Mouse (Mus musculus) cerebellum, adult 11 months (tissue): ENCODE measurements around the gene Tmem53.

Source experiments
- DNase-seq: peaks from one replicate; pipeline ENCODE4 v3.0.0; 2022

Tmem53 gene

GRCm38 (mm10) chr4:117283271-117284191 is 31.8 kb downstream of the Tmem53 start:
- DNase-seq, result no peak

- DNase-seq, result no peak
These were observed 32.6 kb downstream of the Tmem53 start for GRCm38 (mm10) chr4:117284363-117284762.

GRCm38 (mm10) chr4:117288277-117288926 is 36.7 kb downstream of the Tmem53 start:
- DNase-seq, result no peak

DNA sequence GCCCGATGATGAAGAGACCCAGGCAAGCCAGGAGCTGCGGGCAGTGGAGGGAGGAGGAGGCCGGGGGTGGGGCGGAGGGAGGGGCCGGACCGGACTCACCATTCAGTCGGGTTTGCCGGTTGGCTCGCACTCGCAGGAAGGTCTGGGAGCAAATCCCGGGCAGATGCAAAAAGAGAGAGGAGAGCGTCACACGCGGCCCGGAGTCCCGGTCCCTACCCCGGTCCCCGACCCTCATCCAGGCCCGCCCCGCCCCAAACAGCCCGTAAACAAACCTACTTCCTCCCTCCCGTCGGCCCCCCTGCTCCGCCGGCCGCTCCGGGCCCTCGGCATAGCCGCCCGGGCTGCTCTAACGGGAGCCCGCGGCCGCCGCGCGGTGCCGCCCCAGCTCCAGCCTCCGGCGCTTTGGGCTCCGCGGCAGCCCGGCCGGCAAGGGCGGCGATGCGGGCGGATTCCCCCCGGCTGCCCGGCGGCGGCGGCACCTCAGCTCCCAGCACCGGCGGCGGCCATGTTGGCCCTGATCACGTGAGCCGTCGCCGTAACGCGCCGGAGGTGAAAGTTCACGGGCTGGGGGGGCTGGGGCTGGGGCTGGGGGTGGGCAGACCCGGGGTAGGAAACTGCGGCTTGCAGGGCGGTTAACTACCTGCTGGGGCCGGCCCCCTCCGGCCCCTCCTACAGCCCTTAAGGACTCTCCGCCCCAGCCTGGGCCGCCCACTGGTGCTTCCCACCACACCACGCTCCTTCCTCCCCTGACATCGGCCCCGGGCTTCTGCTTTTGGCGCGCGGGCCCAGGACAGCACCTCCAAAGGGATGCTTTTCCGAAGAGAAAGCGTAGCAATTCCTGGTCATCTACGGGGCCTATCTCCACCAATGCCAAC is 37.4 kb downstream of the Tmem53 start:
- peak; percentile 65 for DNase-seq

GRCm38 (mm10) chr4:117291696-117292095 is 39.9 kb downstream of the Tmem53 start:
- DNase-seq, result no peak

GRCm38 (mm10) chr4:117296849-117297593 is 45.3 kb downstream of the Tmem53 start:
- DNase-seq, result no peak

DNA sequence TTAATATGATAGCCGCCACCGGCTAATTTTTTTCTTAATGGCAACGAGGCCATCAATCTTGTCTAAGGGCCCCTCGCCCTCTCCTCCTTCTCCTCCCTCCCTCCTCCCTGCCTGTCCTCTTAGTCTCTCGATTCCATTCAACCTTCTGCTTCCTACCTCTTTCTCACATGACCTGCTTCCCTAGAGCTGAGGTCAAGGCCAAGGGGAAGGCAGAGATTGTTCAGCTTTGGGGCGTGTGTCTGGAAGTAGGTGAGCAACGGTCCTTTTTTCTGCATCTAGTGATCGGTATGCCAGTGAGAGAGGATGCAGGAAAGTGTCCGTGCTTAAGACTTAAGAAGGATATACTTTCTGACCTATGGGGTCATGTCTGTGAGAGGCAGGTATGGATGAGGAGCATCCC is 46.1 kb downstream of the Tmem53 start:
- no peak for DNase-seq

- no peak for DNase-seq
These were observed 48.2 kb downstream of the Tmem53 start for GRCm38 (mm10) chr4:117299921-117300320.

- DNase-seq, result no peak
These were observed 50.5 kb downstream of the Tmem53 start for GRCm38 (mm10) chr4:117302027-117302806.

- no peak for DNase-seq
These were observed 52.0 kb downstream of the Tmem53 start for GRCm38 (mm10) chr4:117303581-117304238.

DNA sequence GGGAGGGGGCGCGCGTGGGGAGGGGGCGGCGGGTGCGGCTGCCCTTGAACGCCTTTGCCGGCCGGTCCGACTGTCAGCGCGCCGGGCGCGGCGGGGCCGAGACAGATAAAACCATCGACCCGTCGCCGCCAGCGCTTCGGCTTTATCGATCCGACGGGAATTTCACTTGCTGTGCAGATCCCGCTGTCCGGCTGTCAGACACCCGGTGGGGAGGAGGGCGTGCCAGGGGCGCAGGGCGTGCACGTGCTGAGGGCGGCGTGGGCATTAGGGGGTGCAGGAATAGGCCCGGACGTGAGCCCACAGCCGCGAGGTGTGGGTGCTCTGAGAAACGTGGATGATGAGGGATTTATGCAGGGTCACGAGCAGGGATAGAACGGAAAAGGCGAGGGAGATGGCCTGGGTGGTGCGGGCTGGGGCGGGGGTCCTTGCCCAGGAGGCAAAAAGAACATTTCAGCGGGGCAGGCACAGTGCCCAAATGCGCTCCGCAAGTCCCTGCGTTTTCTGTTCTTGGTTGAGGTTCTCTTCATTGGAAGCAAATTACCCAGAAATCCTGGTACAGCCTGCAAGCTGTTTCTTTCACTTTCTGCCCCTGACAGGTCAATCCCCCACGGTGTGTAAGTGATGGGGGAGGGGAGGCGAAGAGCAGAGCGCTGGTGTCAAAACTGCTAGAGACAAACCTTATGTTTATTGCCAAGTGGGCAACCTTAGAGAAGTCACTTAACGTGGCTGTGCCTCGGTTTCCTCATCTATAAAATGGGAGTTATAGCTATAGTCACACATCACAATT is 52.7 kb downstream of the Tmem53 start:
- DNase-seq, result no peak

DNA sequence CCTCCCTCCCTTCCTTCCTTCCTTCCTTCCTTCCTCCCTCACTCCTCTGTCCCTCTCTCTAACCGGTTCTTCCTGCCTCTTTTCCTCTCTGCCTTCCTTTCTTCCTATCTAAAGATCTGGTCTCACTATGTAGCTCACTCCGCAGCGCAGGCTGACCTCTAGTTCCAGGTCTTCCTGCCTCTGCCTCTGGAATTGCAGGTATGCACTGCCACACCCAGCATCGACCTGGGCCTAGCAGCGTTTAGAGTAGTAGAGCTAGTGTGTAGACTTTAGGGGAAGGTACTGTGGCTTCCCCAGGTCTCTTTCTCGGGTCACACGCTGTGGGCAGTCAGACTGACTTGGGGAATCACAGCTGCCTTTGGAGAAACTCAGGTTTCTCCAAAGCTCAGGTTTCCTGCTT is 53.7 kb downstream of the Tmem53 start:
- DNase-seq, result no peak

DNA sequence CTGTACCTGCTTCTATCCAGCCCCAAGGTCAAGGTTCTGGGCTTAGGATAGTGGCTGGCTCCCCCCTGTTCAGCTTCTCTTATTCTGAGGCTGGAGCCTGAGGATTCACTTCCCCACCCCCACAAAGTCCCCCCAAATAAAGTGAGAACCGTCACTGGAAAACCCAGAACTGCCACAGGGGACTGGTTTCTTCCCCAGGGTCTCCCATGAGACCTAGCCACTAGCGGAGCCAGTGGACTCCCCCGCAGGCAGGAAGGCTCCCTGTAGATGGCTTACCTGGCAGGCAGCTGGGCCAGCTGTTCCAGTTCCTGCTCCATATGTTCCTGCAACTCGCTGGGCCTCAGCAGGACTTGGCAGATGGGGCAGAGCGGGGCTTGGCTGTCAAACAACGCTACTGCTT is 55.5 kb downstream of the Tmem53 start:
- no peak for DNase-seq

- DNase-seq, result no peak
These were observed 57.7 kb downstream of the Tmem53 start for GRCm38 (mm10) chr4:117309427-117309826.

DNA sequence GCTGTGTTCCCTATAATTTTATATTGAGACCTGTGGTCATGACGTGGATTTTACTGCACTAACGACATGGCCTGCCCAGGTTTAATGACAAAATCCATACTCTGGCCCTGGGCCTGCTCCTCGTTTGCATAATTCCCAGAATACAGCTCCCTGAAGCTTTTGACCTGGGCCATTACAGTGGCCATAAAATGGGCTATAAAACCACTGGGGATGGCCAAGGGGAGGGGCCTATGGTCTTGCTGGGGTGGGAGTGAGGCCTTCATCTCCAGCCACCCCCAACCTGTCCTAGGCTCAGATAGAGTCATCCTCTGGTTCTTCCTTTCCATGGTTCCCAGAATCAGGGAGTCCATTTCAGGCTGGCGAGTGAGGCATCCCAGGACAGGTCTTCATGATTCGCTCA is 60.1 kb downstream of the Tmem53 start:
- DNase-seq, result no peak

DNA sequence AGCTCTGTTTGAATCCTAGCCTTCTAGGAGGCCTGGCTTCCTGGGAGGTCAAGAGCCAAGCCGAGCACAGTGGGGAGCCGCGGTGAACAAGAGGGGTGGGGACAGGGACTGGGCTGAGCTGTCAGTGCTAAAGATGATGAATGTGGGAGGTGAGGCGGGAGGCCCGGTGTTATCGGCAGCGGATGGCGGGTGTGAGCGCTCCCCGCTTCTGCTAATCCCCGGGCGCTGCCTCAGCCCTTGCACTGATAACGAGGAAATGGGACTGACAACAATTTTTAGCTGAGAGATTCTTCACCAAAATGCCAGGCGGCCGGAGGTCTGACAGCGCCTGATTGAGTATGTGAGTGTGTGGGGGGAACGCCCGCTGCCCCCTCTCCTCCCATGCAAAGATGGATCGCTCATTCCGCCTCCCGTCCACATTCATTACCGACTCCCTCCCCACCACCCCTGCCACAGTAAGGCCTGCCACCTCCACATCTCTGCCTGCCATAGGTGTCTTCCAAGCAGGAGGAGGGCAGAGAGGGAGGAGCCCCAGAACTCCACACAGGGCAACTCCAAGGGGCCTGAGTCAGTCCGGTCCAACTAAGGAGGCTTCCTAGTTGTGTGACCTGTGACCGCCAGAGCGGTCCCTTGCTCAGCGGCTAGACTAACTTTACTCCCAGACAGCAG is 60.8 kb downstream of the Tmem53 start:
- DNase-seq, result no peak

GRCm38 (mm10) chr4:117313085-117313424 is 61.3 kb downstream of the Tmem53 start:
- DNase-seq, result no peak

DNA sequence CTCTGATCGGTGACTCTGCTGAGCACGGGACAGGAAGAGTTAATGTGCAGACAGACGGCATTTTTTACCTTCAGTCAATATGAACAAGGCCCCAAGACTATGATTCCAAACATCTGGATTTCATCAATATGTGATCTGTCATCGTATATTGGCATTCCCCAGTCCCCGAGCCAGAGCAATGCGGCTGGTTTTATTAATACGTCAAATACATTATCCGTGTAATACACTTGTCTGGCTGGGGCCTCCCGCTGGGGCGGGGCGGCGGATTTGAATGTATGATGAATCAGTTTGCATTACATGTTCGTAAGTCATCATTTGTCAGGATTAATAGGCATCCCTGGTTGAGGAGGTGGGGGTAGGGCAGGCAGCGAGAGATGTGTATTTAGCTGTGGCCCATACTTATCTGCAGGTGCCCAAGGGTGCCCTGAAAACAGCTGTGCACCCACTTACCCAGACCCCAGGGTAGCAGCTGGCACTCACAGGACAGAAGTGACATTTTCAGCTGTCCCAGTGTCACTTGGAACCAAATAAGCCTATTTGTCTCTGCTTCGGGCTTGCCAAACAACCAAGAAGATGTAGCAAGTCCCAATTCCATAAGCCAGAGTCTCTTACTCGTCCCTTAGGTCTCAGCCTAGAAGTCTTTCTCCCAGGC is 63.2 kb downstream of the Tmem53 start:
- no peak for DNase-seq

GRCm38 (mm10) chr4:117316800-117317199 is 65.0 kb downstream of the Tmem53 start:
- DNase-seq, result no peak
